ENCODE assay signal across 16 mouse cellular contexts in genomic region chr6:136763912-136764311, GRCm38 (mm10). TPM values are rescaled to one million over a fixed set of nuclear protein-coding genes. Genes with fewer than 3 reads are reported as not detected.
A peak's percentile ranks its signal among the peaks of the same experiment; 100 is the strongest.
DNase-seq lines count a peak whose midpoint lies in the region; ATAC-seq and TF ChIP-seq lines count a peak whose summit lies in the region.
"Had no signal": no experiment of that assay in that cellular context is flagged by ENCODE, and none has a peak within 500 bp of the region (broad histone marks: within the 10 kb centered on the region; RNA-seq: fewer than 3 reads in every experiment).

No protein-coding gene starts in this region.

- no peak overlapping the region for H3K4me3 ChIP-seq in heart, embryonic 15.5 days
- no peak overlapping the region for H3K4me3 ChIP-seq in lung, embryonic 14.5 days (ENCODE audit: low read depth, low read length)
- H3K4me3 ChIP-seq: embryonic facial prominence, embryonic 13.5 days; kidney, embryonic 15.5 days; limb, embryonic 10.5 days; liver, embryonic 13.5 days had no signal

- H3K9me3 ChIP-seq in heart, embryonic 15.5 days (replicated peaks), result no peaks in the 10 kb centered on the region
- no peaks in the 10 kb centered on the region for H3K9me3 ChIP-seq in lung, embryonic 14.5 days (ENCODE audit: low read depth, low read length)
- H3K9me3 ChIP-seq: embryonic facial prominence, embryonic 13.5 days; G1E; kidney, embryonic 15.5 days; limb, embryonic 10.5 days; liver, embryonic 13.5 days had no signal

- DNase-seq in heart, adult 11 months, result no peak
- peak; percentile 93 for DNase-seq in lung, embryonic 14.5 days
- DNase-seq in lung, postnatal 36 days, result no peak
- peak; percentile 22 for DNase-seq in 416B (ENCODE audit: low read depth)
- DNase-seq in thymus, postnatal 0 days (ENCODE audit: low spot score), result no peak
- DNase-seq: cerebellum, adult 18-20 months; layer of hippocampus, postnatal 36 days; liver, embryonic 13.5 days had no signal

- H3K9ac ChIP-seq in heart, embryonic 15.5 days, result no peak overlapping the region
- no peak overlapping the region for H3K9ac ChIP-seq in lung, embryonic 14.5 days
- H3K9ac ChIP-seq: embryonic facial prominence, embryonic 13.5 days; kidney, embryonic 15.5 days; liver, embryonic 13.5 days had no signal

- H3K4me1 ChIP-seq in heart, embryonic 15.5 days (replicated peaks), result peaks cover 11% of the 10 kb centered on the region
- peaks cover 12% of the 10 kb centered on the region for H3K4me1 ChIP-seq in lung, embryonic 14.5 days (ENCODE audit: insufficient read depth)
- H3K4me1 ChIP-seq: embryonic facial prominence, embryonic 13.5 days; kidney, embryonic 15.5 days; limb, embryonic 10.5 days; liver, embryonic 13.5 days had no signal

- H3K36me3 ChIP-seq in heart, embryonic 15.5 days, result no peaks in the 10 kb centered on the region
- no peaks in the 10 kb centered on the region for H3K36me3 ChIP-seq in lung, embryonic 14.5 days (ENCODE audit: insufficient read depth)
- H3K36me3 ChIP-seq: embryonic facial prominence, embryonic 13.5 days; G1E; kidney, embryonic 15.5 days; limb, embryonic 10.5 days; liver, embryonic 13.5 days had no signal

- no peak overlapping the region for H3K27ac ChIP-seq in heart, embryonic 15.5 days
- no peak overlapping the region; the same call in 1 of the 2 replicates for H3K27ac ChIP-seq in lung, embryonic 14.5 days (ENCODE audit: low read depth)
- H3K27ac ChIP-seq: embryonic facial prominence, embryonic 13.5 days; kidney, embryonic 15.5 days; limb, embryonic 10.5 days; liver, embryonic 13.5 days had no signal

- WGBS in heart, embryonic 15.5 days, result 28% methylated on average over 1 of the region's 1 CpGs
- 5% methylated on average over 1 of the region's 1 CpGs for WGBS in lung, embryonic 14.5 days

- no peak for TF ChIP-seq CTCF in lung, embryonic 14.5 days (IDR thresholded peaks at IDR 0.05; ENCODE audit: low read depth)

- peak; percentile 47 for ATAC-seq in heart, embryonic 15.5 days (replicated peaks; ENCODE audit: insufficient number of reproducible peaks, insufficient read depth, low FRiP score, low read depth)
- peak; percentile 99 for ATAC-seq in lung, embryonic 14.5 days (ENCODE audit: insufficient read depth)
- ATAC-seq in granulocyte monocyte progenitor cell, adult 5-6 weeks (replicated peaks; ENCODE audit: poor library complexity, severe bottlenecking), result peak; percentile 17; the same call in 1 of the 2 replicates

- H3K4me2 ChIP-seq in heart, embryonic 15.5 days, result no peak overlapping the region
- no peak overlapping the region for H3K4me2 ChIP-seq in lung, embryonic 14.5 days
- H3K4me2 ChIP-seq: embryonic facial prominence, embryonic 13.5 days; kidney, embryonic 15.5 days; liver, embryonic 13.5 days had no signal

- no peaks in the 10 kb centered on the region for H3K27me3 ChIP-seq in heart, embryonic 15.5 days
- H3K27me3 ChIP-seq in lung, embryonic 14.5 days (ENCODE audit: insufficient read depth, low read length), result no peaks in the 10 kb centered on the region
- H3K27me3 ChIP-seq: embryonic facial prominence, embryonic 13.5 days; kidney, embryonic 15.5 days; liver, embryonic 13.5 days had no signal

RNA-seq across cellular contexts. Expression of gene Gucy2c, which starts 17.7 kb away (rescaled TPM):
- polyA plus RNA-seq in heart, embryonic 15.5 days (2015; fragmentation: Nextera tagmentation; extraction: Ambion mirVana), result 0.04 TPM in 1 of 2 replicates, not detected in the other
- 0.08 and 0.14 TPM in 2 replicates for polyA plus RNA-seq in lung, embryonic 14.5 days (2014; fragmentation: Nextera tagmentation; extraction: Ambion mirVana)
- total RNA-seq in granulocyte monocyte progenitor cell, adult 5-6 weeks (2014; fragmentation: Nextera tagmentation), result not detected in 2 replicates
- not detected in 2 replicates for total RNA-seq in granulocyte monocyte progenitor cell, adult 5-6 weeks (2017)
- polyA plus RNA-seq in thymus, postnatal 0 days (2015; fragmentation: Nextera tagmentation; extraction: Ambion mirVana), result 0.29 and 0.30 TPM in 2 replicates
- total RNA-seq: G1E; megakaryocyte-erythroid progenitor cell, adult 5-6 weeks had no signal
- polyA plus RNA-seq: embryonic facial prominence, embryonic 13.5 days; forebrain, embryonic 11.5 days; G1E had no signal

RNA-seq across cellular contexts. Expression of gene Hist4h4, which starts 40.3 kb away (rescaled TPM):
- 0.21 and 0.25 TPM in 2 replicates for polyA plus RNA-seq in heart, embryonic 15.5 days (2015; fragmentation: Nextera tagmentation; extraction: Ambion mirVana)
- 1.7 and 2.1 TPM in 2 replicates for polyA plus RNA-seq in lung, embryonic 14.5 days (2014; fragmentation: Nextera tagmentation; extraction: Ambion mirVana)
- total RNA-seq in granulocyte monocyte progenitor cell, adult 5-6 weeks (2014; fragmentation: Nextera tagmentation), result 7.0 and 20.7 TPM in 2 replicates
- 46.7 and 58.9 TPM in 2 replicates for total RNA-seq in granulocyte monocyte progenitor cell, adult 5-6 weeks (2017)
- polyA plus RNA-seq in thymus, postnatal 0 days (2015; fragmentation: Nextera tagmentation; extraction: Ambion mirVana), result 1.3 and 2.0 TPM in 2 replicates

RNA-seq across cellular contexts. Expression of gene H2afj, which starts 44.1 kb away (rescaled TPM):
- polyA plus RNA-seq in heart, embryonic 15.5 days (2015; fragmentation: Nextera tagmentation; extraction: Ambion mirVana), result 75.6 and 76.8 TPM in 2 replicates
- 106 and 108 TPM in 2 replicates for polyA plus RNA-seq in lung, embryonic 14.5 days (2014; fragmentation: Nextera tagmentation; extraction: Ambion mirVana)
- total RNA-seq in granulocyte monocyte progenitor cell, adult 5-6 weeks (2014; fragmentation: Nextera tagmentation), result 30.2 and 52.4 TPM in 2 replicates
- total RNA-seq in granulocyte monocyte progenitor cell, adult 5-6 weeks (2017), result 69.6 and 88.9 TPM in 2 replicates
- polyA plus RNA-seq in thymus, postnatal 0 days (2015; fragmentation: Nextera tagmentation; extraction: Ambion mirVana), result 341 and 352 TPM in 2 replicates

Comparison
In these comparisons a context has a peak if more than half of its experiments do, and no peak if none do; other contexts are left out.
1. DNase-seq: peak in lung, embryonic 14.5 days (single experiment) and 416B (single experiment); none in heart, adult 11 months (single experiment), lung, postnatal 36 days (single experiment) and thymus, postnatal 0 days (single experiment).
2. ATAC-seq: peak in every context shown above with its lines; median percentile 99 in lung, embryonic 14.5 days; 47 in heart, embryonic 15.5 days; 17 in granulocyte monocyte progenitor cell, adult 5-6 weeks.